Mouse (Mus musculus) left cerebral cortex, adult 18-20 months (tissue): ENCODE measurements around the gene Prss12. TPM values are rescaled to one million over a fixed set of nuclear protein-coding genes. Genes with fewer than 3 reads are reported as not detected.

ENCODE experiments used
- DNase-seq, 2 experiments: peaks; one replicate each; pipeline ENCODE4 v3.0.0; 2021 to 2022; ENCODE audit warnings: low spot score in 2 of 2, mixed read lengths in 1 of 2
- total RNA-seq, 2 experiments: library from RNA; stranded (reverse); gene quantifications; 2 replicates each; pipeline ENCODE4 v1.2.3; 2021

Prss12 gene
- total RNA-seq, 2 experiments from 2014 or later: 15.6 to 22.2 TPM

- no peak for DNase-seq
Observed at GRCm38 (mm10) chr3:123526313-123527067, 79.8 kb downstream of the Prss12 start.

GRCm38 (mm10) chr3:123527806-123528507, 81.2 kb downstream of the Prss12 start:
- no peak for DNase-seq

- no peak for DNase-seq
Observed at GRCm38 (mm10) chr3:123531124-123531523, 84.4 kb downstream of the Prss12 start.

- no peak for DNase-seq
Observed at GRCm38 (mm10) chr3:123537279-123537678, 90.6 kb downstream of the Prss12 start.

- DNase-seq: no peak
Observed at GRCm38 (mm10) chr3:123543585-123544304, 97.0 kb downstream of the Prss12 start.

GRCm38 (mm10) chr3:123550487-123550886, 103.8 kb downstream of the Prss12 start:
- DNase-seq: no peak

GRCm38 (mm10) chr3:123553872-123554271, 107.2 kb downstream of the Prss12 start:
- no peak for DNase-seq

- DNase-seq: no peak
Observed at GRCm38 (mm10) chr3:123555254-123555865, 108.6 kb downstream of the Prss12 start.

Other genes starting within 250 kb of the Prss12 start
- 1 to 10 TPM; 3.6 to 4.3 TPM for gene Synpo2, start 210.8 kb upstream of the Prss12 start, total RNA-seq
- gene Sec24d, start 179.5 kb upstream of the Prss12 start, total RNA-seq: 10 to 100 TPM; 12.6 to 13.2 TPM
- gene Mettl14, start 60.8 kb upstream of the Prss12 start, total RNA-seq: 10 to 100 TPM; 12.3 to 13.6 TPM
- 10 to 100 TPM; 22.6 to 24.0 TPM for gene Ndst3, start 243.9 kb downstream of the Prss12 start, total RNA-seq